Mouse (Mus musculus): ENCODE data around the gene Srebf2.

Srebf2 gene

GRCm38 (mm10) chr15:82208307-82208706, 61.3 kb downstream of the Srebf2 start:
- DNase-seq: no peak

DNA sequence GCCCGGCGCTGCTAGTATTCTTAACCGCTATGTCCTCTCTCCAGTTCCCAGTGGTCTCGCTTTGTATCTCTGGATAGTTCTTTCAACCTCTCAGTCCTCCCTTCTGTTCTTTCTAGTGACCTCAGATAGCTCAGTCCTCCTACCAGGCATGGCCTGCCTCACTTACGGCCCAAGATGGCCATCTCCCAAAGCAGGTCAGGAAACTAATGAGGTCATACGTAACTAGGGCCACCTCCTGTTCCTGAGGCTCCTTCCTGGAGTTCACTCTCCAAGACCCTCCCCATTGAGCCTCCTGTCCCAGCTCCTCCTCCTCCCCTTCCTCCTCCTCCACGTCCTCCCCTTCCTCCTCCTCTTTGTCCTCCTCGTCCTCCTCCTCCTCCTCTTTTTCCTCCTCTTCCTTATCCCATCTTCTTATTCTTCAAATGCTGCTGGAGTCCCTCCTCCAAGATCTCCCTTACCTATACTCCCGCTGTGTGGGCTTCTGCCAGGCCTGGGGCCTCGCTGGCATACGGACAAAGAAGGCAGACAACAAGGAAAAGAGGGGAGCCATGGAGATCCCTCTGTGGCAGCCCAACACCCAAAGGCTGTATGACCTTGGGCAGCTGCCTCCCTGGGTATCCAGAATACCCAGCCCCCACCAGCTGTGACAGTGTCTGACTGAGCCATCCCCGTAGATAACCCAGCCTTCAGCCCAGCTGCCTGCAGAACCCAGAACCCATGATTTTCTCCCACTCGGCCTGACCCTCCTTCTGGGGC, 62.5 kb downstream of the Srebf2 start:
- no peak for DNase-seq

- no peak for DNase-seq
Measured at GRCm38 (mm10) chr15:82210801-82211200, 63.8 kb downstream of the Srebf2 start.

DNA sequence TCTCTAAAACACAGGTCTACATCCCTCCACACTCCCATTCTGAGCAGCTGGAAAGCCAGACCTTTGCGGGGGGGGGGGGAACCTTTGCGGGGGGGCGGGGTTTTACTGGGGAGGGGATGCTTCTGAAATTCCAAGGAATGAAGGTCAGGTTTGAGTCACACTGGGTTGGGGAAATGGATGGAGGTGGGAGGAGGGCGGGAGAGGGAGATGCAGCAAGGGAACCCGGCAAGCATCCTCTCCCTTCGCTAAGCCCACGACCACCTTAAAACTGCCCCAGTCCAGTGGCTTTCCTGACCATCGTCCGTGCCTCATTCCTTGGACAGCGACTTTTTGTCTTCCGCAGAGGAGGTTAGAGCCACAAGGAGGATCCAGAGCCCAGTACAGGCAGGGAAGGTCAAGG, 64.3 kb downstream of the Srebf2 start:
- DNase-seq: no peak

DNA sequence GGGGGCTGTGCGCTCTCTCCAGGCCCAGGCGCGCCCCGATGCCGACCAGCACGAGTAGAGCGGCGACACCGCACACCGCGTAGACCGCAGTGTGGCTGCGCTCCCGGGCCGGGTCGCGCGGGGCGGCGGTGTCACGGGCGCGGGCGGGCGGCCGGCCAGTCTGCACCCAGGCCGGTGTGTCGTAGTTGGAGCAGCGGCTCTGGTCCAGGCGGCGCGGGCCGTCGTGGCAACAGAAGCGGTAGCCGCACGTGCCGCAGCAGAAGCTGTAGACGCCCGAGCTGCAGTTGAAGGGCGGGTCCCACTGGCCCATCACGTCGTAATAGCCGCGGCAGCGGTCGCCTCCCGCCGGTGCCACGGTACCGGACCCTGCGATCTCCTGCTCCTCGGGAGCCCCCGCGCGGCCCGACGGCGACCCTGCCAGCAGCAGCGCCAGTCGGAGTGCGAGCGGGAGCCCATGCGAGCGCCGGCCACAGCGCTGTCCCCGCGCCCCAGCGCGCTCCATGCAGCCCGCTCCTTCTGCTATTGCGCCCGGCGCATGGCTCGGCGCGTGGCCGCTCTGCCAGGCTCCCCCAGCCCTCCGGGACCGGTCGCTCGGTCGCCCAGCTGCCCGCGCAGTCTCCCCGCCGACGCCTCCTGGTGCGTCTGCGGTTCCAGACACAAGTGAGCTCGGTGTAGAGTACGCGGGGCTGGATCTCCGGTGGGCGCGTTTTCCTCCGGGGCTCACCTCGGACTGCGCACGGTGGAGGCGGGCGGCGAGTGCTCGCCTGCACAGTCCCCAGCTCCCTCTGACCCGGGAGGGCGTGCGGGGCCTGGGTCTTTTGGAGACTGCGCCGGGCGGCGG, 65.2 kb downstream of the Srebf2 start:
- DNase-seq: no peak

DNA sequence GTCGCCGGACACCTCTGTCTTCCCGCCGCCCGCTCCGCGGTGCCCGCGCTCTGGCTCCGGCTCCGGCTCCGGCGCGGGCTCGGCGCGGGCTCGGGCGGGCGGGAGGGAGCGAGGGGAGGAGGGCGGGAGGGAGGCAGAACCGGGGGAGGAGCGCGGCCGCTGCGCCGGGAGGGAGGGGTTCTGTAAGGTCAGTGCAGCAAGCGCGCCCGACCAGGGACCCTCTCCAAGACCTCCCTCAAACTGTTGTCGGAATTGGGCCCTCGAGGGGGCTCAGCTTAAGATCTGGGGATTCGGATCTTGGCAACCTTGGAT, 65.7 kb downstream of the Srebf2 start, which contains the start of gene Shisa8:
Gene Shisa8 (minus strand): TSS at position 64 of the 312 bp plus-strand sequence.
- DNase-seq: no peak

DNA sequence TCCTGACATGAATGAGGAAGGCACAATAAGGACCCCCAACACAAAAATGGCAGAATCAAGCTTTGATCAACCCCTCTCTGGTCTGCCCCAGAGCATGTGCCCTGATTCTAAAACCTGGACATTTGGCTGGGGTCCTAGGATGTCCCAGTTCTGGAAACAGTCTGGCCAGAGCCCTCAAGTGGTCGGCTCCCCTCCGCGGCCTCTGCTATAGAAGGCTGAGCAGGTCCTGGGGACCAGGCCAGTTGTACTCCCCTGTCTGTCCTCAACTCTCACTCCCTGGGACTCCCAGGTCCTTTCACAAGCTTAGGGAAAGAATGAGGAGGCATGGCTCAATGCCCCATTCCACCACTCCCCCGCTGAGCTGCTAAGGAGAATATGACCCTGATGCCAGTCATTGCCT, 66.2 kb downstream of the Srebf2 start:
- no peak for DNase-seq

DNA sequence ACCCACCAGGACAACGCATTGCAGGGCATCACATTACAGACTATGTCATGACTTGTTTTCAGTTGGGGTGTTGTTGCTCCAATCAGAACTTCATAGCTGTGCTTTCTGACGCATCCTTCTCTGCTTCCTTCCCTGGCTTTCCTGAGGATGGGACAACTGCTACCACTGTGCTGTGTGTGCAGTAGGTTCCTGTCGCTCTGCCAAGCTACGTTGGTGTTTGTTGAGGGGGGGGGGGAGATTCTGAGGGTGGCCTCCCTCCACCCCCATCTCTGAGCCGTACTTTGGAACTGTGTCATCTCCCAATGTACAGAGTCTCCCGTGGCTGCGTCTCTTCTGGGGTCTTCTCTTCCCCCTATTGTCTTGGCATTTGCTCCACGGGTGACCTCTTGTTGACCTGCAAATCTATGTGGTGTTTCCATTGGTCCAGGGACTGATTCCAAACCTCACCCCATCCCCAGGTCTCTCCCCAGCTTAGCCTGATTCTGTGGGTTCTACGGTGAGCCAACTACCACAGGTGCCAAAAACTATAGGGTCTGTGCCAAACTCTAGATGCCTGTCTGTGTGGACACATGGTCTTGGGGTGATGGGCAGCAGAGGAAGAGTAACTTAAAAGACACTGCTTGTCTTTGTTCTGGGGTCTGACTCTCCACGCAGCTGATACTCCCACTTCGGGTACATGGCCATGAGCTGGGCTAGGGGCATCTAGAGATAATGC, 68.5 kb downstream of the Srebf2 start:
- no peak for DNase-seq

GRCm38 (mm10) chr15:82216142-82216827, 69.3 kb downstream of the Srebf2 start:
- no peak for DNase-seq

DNA sequence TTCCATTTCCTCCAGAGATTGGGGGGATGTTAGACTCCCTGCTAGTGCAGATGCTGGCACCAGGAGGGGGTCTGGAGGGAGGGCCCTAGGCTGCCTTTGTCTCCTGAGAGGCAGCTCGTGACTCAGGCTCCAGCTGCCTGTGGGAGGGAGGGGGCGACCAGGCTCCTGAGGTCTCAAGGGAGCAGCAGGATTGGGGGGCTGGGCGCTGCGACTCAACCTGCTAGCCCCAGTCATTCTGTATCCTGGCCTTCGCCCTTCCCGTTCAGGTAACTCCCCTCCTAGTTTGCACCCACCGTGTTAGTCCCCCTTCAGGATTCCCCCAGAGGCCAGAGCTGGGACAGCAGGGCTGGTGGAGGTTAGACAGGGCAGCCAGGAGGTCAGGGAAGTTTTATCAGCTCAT, 70.1 kb downstream of the Srebf2 start:
- DNase-seq: no peak

DNA sequence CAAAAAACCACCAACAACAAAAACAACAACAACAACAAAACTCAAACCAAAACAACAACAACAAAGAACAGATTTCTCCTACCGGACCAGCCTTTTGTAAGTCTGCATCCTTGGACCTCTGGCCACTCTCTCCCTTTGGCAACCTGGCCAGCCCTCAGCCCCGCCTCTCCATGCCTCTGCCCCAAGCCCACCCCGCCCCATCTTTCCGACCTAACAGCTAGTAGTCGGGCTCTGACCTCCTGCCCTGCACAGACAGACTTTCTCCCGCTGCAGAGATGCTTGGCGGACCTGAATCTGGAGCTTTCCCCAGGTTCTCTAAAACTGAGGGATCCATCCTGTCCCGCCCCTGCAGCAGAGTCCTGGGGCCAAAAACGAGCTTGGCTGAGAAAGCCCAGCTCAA, 71.0 kb downstream of the Srebf2 start:
- no peak for DNase-seq

- DNase-seq: no peak
Measured at GRCm38 (mm10) chr15:82218778-82219666, 72.0 kb downstream of the Srebf2 start.

GRCm38 (mm10) chr15:82220003-82220675, 73.2 kb downstream of the Srebf2 start:
- no peak for DNase-seq

- DNase-seq: no peak
Measured at GRCm38 (mm10) chr15:82221104-82221860, 74.3 kb downstream of the Srebf2 start.

DNA sequence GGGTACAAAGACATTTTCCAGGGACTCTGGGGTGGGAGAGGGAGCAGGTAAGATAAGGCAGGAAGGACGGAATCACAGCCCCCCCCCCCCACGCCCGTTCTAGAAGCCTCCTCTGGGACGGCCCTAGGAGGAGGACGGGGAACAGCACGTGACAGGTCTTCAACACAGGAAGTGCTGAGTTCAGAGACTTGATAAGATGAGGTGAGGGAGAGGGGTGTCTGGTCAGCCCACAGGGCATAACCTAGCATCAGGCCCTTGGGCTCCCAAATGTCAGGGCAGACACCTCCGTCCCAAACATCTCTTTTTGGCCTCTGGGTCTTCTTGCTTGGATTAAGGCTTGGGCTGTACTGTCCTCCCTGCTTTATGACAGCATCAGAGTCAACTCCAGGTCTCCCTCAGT, 76.3 kb downstream of the Srebf2 start:
- DNase-seq: no peak

DNA sequence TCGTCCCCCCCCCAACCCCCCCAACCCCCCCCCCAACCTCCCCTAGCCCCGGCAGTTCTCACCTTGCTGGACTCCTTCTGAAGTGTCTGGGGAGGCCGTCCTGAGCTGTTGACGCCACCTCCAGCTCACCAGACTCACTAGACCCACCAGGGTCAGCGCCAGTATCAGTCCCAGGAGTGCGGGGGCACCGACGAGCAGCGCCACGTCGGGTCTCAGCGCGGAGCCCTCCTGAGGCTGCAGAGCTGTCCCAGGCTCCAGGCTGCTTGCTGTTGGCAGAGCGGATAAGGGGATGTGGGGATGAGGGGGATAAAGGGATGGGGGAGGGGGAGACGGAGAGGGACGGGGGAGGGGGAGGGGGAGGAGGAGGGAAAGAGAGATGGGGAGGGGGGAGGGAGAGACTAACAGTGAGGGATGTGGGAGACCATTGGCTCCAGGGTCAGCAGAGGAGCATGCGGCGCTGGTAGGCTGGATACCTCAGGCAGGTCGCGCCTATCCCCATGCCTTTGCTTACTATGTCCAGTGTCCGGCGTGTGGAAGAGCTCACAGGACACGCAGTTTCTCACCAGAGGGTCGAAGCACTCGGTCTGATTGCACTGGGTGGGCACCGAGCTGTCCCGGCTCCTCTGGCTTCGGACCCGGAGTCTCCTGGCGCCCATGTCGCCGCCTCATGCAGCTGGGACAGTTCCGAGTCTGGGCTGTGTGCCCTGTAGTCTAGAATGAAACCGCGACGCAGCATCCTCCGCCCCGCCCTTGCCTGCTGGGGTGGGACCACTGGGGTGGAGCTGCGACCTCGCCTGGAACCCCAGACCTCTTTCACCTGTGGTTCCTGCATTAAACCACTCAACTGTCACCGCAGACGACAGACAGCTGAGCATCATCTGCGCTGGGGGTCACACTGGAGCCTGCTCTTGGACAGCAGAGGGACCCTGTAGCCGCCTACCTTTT, 76.9 kb downstream of the Srebf2 start, which contains the start of gene Tnfrsf13c:
Gene Tnfrsf13c (minus strand): TSS at position 713 of the 945 bp plus-strand sequence.
- DNase-seq: no peak

DNA sequence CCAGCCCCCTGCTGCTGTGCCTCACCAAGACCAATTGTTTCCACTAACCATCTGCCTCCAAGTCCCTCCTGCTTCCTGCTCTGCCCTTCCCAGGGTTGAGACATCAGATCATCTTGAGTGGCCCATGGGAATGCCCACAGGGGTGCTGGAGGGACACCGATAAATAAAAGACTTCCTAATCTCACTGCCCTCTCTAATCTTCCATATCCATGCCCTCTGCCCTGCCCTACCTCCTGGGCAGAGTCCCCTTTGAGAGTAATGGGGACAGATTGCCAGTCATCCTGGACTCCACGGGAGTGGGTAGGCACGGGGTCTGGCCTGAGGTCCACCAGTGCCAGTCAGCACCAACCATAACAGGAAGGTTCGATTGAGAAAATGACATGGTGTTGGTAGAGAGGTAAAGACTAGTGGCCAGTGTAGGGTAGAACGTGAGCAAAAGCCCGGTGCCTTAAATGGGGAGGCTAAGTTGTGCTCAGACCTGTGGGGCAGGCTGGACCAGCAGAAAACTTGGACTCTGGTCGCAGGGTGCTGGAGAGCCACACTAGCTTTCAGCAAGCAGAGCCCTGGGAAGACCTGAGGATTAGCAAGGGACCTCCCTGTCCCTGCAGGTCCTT, 77.7 kb downstream of the Srebf2 start:
- no peak for DNase-seq

DNA sequence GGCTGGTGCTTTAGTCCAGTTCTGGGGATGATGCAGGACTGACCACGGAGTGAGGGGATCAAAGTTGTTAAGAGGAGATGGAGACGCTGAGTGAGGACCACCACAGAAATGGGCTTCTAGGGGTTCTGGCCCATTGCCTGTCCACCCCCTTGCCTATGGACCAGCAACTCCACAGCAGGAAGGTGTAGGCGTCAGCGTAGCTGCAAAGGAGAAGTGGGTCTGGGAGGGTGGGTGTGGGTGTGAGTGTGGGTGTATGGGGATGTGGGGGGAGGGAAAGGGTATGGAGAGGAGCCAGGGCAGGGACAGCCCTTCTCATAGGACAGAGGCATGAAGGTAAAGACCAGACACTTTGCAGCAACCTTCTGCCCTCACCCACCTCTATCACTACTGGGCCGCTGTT, 78.8 kb downstream of the Srebf2 start:
- no peak for DNase-seq

DNA sequence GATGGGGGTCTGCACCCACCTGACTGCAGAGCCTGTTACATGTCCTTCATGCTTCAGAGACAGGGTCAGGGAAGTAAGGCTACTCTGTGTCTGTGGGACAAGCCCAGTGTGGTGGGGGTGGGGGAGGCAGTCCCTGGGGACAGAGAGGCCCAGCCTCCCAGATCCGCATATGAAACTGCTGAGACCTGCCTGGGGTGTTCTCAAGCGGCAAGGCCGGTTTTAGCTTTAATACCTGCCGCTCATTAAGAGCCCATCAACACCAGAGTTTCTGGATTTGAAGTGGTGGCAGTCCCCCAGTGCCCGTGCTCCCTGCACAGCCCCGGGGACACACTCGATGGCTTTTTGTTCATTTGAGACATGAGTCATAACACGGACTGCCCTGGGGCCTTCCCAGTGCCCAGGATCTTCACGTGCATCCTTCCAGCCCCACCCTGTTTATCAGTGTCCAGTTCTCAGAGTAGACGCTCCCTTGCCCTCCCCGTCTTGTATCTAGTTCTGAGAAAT, 82.6 kb downstream of the Srebf2 start:
- no peak for DNase-seq
